Mouse (Mus musculus) layer of hippocampus, postnatal 14 days (tissue): ENCODE results near the gene Lrrc8c. TPM values are rescaled to one million over a fixed set of nuclear protein-coding genes. Genes with fewer than 3 reads are reported as not detected.

Experiments used
- DNase-seq, 2 experiments: peaks; one replicate each; pipeline ENCODE4 v3.0.0; 2021 to 2022; ENCODE audit warnings: low spot score in 2 of 2, mixed read lengths in 1 of 2
- long read RNA-seq, 2 experiments: library from polyadenylated mRNA; stranded (forward); transcript quantifications; one replicate each; pipeline ENCODE4 v2.0.0; 2021
- total RNA-seq, 2 experiments: library from RNA; stranded (reverse); gene quantifications; 2 replicates each; pipeline ENCODE4 v1.2.3; 2021

The Lrrc8c gene
- 10 to 100 TPM; 29.0 to 32.0 TPM for total RNA-seq
- long read RNA-seq, experiment 1, full-length matches to known transcripts, result 5 of 5 reads
- long read RNA-seq, experiment 1, partial matches to known transcripts, result 0 of 5 reads
- long read RNA-seq, experiment 1, other reads (novel, unspliced or antisense), result 0 of 5 reads
- long read RNA-seq, experiment 2, full-length matches to known transcripts, result 9 of 13 reads
- long read RNA-seq, experiment 2, partial matches to known transcripts, result 0 of 13 reads
- long read RNA-seq, experiment 2, other reads (novel, unspliced or antisense), result 4 of 13 reads

- peak; percentile 88 to 89 for DNase-seq
Measured at GRCm38 (mm10) chr5:105519096-105519975, at the start of gene Lrrc8c. TSS of gene Lrrc8c (plus strand) at chr5:105519388.

DNA sequence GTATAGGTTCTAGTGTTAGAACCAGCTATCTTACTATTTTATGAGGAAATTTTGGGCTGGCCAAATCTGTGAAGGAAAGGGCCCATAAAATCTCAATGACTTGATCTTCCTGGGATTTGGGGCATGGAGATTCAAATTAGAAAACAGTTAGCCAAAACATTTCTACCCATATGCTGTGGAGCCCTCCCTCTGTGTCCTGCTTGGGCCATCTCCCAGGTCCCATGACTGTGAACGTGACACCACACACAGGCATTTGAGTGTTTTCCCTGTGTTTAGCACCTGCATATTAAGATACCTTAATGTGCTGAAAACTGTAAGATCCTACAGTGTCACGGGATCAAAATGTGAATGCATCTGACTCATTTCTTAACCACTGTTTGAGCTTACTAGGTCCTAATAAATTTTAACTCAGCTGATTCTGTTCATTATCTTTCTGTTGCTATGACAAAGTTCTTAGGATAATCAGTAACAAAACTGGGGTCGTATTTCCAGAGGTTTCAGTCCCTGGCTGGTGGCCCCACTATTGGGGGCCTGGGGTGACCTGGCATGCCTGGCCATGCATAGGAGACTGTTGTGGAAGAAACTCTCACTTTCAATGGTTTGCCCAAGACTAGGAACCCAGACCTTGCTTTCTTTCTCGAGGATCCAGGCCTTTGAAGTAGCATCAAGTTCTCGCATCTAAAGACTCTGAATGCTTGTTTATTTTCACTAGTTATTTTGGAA lies 46.0 kb upstream of the Lrrc8c start:
- DNase-seq, result no peak

- DNase-seq, result no peak
Measured at GRCm38 (mm10) chr5:105477527-105477926, 41.7 kb upstream of the Lrrc8c start.

GRCm38 (mm10) chr5:105479673-105480072 lies 39.5 kb upstream of the Lrrc8c start:
- DNase-seq, result no peak

- no peak for DNase-seq
Measured at GRCm38 (mm10) chr5:105480561-105480960, 38.6 kb upstream of the Lrrc8c start.

- DNase-seq, result no peak
Measured at GRCm38 (mm10) chr5:105483632-105484031, 35.6 kb upstream of the Lrrc8c start.

- peak in 1 of 2 experiments; percentile 49 for DNase-seq
Measured at GRCm38 (mm10) chr5:105484247-105484646, 34.9 kb upstream of the Lrrc8c start.

- DNase-seq, result no peak
Measured at GRCm38 (mm10) chr5:105484891-105485290, 34.3 kb upstream of the Lrrc8c start.

- DNase-seq, result no peak
Measured at GRCm38 (mm10) chr5:105490211-105490610, 29.0 kb upstream of the Lrrc8c start.

GRCm38 (mm10) chr5:105491389-105491788 lies 27.8 kb upstream of the Lrrc8c start:
- DNase-seq, result peak in 1 of 2 experiments; percentile 71

- DNase-seq, result peak in 1 of 2 experiments; percentile 65
Measured at GRCm38 (mm10) chr5:105492367-105493246, 26.6 kb upstream of the Lrrc8c start.

- no peak for DNase-seq
Measured at GRCm38 (mm10) chr5:105493377-105493776, 25.8 kb upstream of the Lrrc8c start.

DNA sequence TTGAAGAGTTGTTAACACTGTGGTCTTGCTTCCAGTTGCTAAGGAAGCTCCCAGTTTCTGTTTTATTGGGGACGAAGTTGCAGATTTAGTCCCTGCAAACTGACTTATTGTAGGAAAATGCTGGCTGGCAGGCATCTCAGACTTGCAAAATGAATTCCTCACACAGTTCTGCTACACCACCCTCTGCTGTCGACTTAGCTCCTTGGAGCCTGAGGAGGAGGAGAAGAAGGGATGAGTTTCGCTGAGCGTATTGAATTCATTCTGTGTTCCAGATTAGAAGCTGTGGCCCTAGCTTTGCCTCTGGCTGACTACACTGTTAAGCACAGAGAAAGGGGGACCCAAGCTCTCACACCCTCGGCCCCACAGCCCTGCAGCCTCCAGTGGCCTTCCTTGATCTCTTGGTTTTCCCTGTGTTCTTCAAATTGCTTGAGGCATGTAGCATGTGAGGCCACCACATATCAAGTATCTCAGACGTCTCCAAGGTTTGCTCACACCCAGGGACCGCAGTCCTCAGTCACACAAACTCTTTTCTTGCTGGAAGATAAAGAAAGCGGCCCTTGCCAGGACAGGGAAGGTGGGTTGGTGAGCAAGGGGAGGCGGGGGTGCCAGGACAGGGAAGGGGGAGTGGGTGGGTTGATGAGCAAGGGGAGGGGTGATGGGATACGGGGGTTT lies 24.8 kb upstream of the Lrrc8c start:
- no peak for DNase-seq

DNA sequence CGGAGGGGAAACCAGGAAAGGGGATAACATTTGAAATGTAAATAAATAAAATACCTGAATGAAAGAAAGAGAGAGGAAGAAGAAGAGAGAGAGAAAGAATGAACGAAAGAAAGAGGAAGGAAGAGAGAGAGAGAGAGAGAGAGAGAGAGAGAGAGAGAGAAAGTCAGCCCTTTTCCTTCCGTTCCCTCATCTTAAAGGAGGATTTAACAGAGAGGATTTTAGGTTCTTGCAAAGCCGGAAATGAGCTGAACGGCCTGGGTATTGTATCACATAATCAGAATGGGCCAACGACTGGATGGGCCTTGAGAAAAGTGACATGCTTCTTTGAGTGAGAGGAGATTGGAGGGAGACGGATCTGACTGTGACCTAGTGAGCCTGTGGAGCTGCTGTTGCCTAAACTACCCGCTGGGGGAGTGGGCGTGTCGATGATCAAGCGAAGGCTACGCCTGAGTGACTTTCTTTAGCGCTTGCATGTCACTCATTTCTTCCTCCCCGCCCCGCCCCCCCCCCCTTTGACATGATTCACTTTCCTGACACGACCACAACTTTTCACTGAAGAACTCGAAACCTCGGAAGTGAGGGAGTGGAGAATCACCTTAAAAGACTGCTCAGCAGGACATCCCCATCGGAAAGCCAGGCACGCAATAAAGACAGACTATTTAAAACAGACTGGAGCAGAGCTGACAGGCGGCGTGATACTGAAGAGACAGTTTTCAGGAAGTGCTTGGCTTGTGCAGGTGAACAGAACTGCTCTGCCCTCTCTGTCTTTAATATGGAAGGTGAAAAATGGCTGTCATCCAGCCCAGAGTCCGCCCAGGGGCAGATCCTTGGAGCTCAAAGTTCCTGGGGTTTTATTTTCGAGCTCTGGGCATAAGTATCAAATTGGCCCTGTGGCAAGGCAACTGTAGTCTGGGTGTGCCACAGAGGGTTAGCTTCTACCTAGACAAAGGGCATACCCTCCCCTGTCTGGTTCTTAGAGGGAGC lies 24.0 kb upstream of the Lrrc8c start:
- DNase-seq, result peak; percentile 56 to 69

GRCm38 (mm10) chr5:105496133-105496532 lies 23.1 kb upstream of the Lrrc8c start:
- no peak for DNase-seq

GRCm38 (mm10) chr5:105496586-105496985 lies 22.6 kb upstream of the Lrrc8c start:
- no peak for DNase-seq

GRCm38 (mm10) chr5:105498429-105499000 lies 20.7 kb upstream of the Lrrc8c start:
- DNase-seq, result no peak

GRCm38 (mm10) chr5:105499396-105499795 lies 19.8 kb upstream of the Lrrc8c start:
- DNase-seq, result no peak
